Mouse (Mus musculus) v-Abl transformed pro-B cells (cell line): ENCODE measurements at regions not wholly inside any gene's neighbourhood (a gene's known extent, or its start where the extent isn't known, plus 50 kb on each side); places are given as distances from the start of the nearest gene placed in this dataset.

Source experiments
- in situ Hi-C, 2 experiments: fragments of 400-800 bp; cut with MboI; formaldehyde crosslinking; loops; one replicate each; pipeline ENCODE4 v1.15.1; 2025; ENCODE audit not compliant: unreplicated experiment in 2 of 2

DNA sequence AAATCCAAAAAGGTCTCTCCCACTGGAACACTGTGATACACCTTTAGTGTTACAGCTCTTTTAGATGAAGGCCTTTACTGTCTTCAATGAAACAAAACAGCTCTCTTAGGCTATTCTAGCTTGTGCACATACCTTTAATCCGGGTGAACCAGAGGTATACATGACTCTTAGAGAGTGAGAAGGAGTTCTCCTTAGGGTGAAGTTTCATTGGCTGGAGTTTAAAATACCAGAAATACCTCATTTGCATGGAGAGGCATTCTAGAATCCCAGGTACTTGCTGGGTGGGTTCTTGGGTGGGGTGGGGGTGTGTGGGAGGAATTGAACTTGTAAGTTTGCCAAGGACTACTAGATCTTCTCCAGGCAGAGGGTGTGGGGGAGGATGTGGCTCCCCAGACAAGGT, 173.3 kb downstream of the Zfp365 start:
- in situ Hi-C loops = no loop called here

DNA sequence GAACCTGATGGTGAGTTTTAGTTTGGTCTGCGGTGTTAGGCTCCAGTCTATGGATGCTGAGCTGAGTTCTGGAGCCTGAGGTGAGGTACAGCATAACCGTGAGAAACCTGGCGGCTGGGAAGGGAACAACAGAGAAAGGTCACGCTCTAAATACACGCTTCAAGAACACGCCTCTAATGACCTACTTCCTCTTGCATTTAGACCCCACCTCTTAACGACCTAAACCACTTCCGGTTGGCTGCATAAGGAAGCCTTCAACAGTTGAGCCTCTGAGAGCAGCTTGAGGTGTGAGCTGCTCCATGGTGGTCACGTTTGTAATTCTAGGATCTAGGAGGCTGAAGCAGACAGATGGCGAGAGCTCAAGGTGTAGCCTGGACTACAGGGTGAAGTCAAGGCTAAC, 175.8 kb downstream of the Zfp365 start:
- in situ Hi-C loops = no loop called here

DNA sequence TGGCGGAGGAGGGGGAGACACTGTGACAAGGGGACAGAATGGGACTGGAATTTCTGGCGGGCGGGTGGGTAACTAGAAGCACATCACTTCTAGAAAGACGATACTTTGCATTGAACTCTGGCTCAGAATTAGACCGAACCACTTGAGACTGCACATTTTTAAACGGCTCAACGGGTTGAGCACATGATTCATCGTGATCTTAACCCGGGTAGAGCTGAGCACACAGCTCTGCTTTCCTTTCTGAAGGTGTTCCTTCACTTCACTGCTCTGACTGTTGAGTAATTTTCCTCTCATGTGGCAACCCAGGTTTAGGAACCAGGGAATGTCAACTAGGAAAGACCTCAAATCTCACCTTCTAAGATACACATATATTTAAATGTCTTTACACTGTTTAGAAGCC, 180.9 kb downstream of the Zfp365 start:
- in situ Hi-C loops = no loop called here

DNA sequence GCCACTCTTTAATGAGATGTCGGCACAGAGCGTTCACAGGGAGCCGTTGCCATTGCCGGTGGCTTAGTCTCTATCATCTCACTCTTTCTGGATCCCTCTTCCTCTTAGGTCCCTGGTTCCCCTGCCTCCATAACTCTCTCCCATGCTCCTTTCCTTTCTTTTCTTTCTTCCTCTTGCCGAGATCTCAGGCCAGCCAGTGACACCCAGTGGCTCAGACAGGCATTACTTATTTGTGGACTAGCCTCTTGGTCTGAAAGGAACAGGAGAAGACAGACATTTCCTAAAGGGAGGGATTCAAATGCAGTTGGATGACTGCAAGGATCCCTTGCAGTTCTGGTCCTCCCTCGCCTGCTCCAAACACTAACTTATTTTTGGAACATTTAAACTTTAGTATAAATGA, 180.5 kb upstream of the Ado start:
- in situ Hi-C loops = no loop called here

DNA sequence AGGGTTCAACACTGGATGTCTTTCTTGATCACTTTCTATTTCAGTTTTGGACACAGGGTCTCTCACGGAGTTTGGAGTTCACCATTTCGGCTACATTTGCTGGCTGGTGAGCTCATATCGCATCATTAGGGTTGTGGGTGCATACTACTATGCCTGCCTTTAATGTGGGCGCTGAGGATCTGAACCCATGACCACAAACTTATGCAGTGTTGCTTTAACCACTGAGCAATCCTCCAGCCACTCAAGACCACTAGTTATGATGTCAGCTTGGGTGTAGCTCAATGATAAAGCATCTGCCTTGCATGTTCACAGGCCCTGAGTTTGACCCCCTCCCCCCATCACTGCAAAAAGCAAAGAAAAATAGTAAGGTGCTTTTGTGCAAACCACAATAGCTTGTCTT, 178.8 kb upstream of the Ado start:
- in situ Hi-C loops = no loop called here

DNA sequence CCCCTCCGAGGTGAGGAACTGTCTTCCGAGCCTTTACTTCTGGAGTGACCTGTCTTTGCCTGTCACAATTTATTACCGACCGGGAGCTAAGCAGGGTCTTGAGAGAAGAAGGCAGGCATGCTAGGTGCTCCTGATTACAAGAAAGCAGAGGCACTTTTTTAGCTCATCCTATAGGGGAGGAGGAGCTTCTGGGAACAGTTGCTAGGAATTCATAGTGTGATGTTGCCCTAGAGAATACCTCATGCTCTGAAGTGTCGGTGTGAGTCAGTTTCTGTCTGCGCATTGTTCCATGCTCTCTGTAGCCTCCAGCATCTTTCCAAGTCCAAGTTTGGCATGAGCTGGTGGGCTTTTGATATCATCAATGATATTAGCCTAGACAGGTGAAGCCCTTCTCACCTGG, 178.0 kb upstream of the Ado start:
- in situ Hi-C loops = no loop called here

DNA sequence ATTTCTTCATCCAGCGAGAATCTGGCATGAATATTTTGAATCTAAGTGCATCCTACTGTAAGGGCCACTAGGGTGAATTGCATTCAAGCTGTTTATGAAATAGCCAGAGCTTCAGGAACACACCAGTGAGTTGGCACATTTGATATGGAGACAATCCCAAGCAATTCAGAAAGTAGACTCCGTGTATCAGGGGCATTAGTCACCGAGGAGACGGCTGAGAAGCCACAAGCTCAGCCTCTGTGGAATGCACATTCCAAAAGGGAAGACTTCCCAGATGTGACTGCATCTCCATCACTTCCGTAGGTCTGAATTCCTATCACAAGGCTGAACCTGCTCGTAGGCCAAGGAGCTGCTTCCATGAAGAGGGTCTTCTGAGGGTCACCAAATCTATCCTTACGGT, 177.6 kb upstream of the Ado start:
- in situ Hi-C loops = no loop called here

DNA sequence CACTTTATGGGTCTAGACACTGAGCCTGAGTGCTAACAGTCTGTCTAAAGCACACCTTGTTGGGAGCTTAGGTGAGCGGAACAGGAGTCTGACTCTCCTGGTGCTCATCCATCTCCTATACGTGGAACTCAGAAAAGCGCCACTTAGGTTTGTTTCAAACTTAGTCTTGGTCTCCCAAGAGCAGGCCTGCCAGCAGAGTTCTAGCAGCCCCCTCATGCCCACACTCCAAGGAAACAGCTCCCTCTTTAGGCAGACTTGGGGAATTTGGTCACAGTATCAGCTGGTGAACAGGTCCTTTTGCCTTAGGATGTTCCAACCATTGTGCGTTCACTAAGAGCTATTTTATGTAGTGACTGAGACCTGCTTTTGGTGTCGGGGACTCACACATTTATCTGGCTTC, 173.0 kb upstream of the Ado start:
- in situ Hi-C loops = no loop called here

DNA sequence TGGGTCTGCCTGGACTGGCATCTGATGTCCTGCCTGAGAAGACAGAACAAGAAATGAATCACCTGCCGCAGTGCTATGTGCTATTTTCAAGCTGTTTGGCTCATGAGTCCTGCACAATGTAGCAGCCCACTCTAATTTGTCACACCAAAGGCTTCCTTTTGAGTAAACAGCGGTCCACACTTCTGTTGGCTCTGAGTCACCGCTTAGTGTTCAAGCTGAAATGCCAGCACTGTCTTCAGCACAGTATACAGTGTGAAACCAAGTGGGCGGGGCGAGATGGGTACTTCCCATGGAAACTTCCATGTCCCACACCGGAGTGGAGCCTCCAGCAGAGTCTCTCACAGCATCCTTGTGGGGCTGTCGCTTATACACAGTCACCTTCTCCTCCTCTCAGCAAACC, 168.8 kb upstream of the Ado start:
- in situ Hi-C loops = no loop called here

DNA sequence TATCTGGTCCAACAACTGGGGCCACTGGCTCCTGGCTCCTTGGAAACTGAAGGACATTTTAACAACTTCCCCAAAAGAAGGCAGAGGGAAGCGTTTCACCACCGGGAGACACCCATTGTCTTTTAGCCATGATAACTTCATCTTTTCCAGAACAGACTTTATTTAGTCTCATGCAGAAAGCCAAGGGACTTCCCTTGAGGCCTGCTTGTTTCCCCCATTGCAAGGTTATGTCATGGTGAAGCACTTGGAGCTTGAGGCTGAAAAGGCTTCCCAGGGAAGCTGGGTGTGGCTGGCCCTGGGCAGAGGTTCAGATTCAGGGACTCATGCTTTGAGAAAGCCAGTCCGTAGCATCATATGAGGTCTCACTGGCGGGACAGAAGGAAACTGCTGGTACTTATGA, 166.3 kb upstream of the Ado start:
- in situ Hi-C loops = no loop called here

DNA sequence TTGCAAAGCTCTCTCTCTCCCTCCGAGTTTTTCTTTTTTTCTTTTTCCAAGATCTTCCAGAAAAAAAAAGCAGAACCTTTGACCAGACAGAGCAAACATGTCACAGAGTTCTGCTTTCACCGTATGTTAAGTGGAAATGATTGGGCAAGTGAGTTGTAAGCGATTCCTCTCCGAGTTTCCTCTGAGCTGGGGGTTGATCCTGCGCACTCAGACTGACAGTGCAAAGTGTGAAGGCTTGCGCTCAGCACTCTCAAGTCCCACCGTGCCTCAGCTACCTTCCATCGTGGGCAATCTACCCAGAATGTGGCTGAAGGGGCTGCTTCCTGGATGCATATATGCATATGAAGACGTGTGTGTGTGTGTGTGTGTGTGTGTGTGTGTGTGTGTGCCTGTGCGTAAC, 164.3 kb upstream of the Ado start:
- in situ Hi-C loops = no loop called here

DNA sequence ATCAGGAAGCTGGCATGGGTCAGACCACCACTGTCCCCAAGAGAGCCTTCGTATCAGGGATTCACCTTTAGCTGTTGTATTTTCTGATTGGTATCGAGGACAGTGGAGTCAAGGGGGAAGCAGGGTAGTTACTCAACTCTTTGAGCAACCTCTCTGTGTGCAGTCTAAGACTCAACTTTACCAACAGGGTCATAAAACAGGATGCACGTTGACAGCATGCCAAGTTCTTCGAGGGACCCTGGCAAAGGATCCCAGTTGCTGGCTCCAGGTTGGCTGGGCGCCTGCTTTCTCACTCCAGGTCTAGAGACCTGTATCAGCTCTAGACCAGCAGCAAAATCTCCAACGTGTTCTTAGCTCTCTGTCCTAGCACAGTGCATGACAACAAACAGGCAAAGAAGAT, 163.9 kb upstream of the Ado start:
- in situ Hi-C loops = no loop called here

DNA sequence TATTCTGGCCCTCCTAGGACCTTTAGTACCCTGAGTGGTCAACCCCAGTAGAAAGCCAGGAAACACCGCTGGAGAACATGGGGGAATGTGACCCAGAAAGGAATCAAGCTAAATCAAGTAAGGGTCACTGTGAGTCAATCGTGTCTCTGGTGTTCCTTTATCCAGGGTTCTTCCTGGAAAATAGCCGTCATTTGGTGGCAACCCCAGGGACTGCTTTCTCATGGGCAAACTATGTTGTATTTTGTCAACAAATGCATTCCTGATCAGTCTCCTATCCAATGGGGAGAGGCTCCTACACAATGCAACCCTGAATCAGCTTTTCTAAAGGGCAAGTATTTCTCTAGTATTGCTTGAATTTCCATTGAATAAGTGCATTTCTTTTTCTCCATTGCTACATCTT, 163.2 kb upstream of the Ado start:
- in situ Hi-C loops = no loop called here

DNA sequence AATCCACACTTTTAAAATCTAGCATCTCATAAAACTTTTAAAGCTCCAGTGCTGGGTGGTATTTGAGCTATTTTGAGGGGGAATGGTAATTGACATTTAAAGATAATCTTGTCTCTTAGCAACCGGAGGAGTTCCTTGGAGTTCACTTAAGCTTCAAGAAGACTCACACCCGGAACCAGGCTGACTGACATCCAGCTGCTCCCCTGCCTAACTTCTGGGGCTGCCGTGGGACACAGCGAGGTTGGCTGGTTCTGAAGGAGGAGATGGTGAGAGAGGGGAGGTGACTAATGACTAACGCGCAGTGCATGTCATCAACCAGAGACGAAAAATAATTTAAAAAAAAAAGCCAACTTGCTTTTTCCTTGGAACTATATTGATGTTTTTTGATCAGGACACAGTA, 157.7 kb upstream of the Ado start:
- in situ Hi-C loops = no loop called here

DNA sequence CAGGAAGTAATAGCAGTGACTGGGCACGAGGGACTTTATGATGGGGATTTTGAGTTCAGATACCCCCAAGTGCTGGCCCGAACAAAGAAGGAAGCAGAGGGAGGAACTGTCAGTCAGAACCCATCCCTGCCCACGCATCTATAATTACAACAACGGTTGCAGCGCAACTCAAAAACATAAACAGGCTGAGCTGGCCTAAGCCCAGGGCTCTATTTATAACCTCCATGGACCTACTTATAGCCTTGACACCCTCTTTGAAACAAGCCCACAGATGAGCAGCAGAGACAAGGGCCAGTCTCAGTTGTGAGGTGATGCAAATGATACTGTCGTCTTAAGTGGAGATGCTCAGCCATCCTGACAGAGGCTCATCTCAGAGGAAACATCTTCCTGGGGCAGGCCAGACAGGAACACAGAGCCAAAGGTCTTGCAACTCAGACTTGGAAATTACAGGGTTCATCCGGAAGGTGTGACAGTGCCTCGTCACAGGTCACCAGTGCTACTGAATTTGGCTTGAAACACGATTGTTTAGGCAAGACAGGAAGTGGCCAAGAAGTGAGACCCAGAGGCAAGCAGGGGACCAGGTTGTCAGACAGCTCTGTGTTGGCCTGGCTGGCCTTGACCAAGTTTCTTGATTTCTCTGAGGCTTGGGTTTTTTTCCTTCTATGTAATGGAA, 154.2 kb upstream of the Ado start:
- in situ Hi-C loops = no loop called here

DNA sequence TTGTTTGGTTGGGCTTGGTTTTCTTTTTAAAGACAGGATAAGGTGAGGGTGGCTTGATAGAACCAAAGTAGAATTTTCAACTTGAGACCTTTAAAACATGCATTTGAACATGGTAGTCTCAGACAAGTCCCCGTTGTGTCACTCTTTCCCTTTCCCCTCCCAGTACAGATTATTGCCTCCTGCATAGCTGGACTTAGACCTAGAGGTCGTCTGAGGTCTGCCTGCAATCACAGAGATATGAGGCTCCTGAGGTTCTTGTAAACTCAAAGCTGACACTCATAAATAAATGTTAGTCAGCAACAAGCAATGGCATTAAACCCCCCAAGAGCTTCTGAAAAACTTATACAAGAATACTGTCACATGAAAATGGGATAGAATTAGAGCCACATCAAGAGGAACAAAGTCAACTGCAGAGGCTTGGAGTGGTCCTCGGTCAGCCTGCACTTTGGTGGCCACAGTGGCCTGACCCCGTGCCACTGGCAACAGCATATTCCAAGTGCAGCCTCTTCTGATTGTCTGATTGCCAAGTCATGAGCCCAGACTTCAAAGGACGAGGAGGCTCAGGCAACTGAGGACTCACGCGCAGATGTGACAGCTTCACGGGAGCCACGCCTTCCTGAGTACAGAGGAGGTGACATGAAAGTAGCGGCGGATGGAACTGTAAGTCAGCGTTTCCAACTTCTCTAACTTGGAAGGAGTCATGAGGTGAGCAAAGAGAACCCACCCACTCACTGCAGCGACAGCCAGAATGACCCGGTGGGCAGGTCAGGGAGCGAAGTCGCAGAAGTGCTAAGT, 148.8 kb upstream of the Ado start:
- in situ Hi-C loops = no loop called here

DNA sequence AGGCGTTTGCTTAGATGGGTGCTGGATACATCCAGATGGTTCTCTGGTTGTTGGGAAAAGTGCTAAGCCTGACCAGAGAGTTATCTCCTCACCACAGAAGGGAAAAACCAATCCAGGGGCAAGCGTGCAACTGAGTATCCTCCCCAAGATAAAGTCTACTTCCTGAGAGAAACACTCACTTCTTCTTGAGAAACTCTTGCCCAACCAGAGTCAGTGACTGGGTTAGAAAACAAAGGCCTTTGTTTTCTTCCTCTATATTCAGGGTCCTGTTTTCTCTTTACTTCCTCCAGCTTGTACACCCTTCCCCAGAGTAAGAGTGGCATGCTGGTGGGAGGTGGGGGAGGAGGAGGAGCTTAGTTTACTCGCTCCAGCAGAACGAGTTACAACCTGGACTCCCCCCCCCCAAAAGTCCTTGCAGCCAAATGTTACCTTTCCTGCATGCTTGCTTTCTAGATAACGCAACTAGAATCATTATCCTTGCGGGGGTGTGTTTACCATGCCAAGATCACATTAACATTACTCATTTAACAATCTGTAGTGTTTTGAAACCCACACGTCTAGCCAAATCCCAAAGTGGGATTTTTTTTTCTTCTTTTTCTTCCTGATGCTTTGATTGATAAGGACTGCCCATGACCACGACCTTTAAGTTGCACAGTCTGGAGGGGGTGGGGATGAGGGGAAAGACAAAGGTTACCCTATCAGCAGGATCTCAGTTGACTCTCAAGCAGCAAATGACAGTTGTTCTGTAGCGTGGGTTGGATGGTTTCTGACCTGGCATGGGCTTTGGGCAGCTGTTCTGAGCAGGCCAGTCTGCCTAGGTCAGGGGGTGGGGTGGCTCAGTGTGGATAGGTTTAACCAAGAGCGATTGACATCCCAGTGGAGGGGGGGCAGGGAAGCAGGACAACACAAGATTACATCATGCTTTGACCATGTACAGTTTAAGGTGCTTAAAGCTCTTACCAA, 147.4 kb upstream of the Ado start:
- in situ Hi-C loops = no loop called here

DNA sequence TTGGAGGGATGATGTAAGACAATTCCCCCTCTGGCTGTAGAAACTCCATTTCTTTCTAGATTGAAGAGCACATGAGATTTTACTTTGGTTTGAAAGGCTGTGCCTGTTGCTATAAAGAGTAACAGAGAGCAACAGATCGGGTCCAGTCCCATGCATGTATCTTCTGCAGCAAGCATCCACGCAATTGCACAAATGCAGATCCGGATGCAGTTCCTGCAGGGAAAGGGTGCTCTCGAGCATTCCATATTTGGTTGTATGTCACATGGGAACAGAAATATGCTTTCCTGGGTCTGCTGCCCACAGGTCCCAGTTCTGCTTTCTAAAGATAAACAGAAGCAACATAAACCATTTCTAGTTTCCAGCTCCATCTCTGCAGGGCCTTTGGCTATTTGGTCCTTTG, 146.0 kb upstream of the Ado start:
- in situ Hi-C loops = no loop called here

DNA sequence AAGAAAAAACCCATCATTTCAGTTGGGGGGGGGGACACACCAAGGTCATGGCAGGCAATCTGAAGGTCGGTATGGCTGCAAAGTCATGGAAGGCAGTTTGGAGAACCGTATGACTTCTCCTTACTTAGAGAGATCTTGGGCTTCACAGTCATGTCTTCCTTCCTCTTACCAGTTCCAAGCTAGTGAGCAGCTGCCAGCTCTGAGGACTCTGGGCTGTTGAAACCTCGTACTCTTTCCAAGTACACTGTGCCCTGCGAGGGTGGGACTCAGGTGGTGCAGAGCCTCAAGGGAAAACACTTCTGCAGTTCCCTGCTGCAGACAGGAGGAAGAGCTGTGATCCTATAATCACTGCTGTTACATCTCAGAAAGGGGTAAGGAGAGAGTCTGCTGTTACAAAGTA, 144.8 kb upstream of the Ado start:
- in situ Hi-C loops = no loop called here

DNA sequence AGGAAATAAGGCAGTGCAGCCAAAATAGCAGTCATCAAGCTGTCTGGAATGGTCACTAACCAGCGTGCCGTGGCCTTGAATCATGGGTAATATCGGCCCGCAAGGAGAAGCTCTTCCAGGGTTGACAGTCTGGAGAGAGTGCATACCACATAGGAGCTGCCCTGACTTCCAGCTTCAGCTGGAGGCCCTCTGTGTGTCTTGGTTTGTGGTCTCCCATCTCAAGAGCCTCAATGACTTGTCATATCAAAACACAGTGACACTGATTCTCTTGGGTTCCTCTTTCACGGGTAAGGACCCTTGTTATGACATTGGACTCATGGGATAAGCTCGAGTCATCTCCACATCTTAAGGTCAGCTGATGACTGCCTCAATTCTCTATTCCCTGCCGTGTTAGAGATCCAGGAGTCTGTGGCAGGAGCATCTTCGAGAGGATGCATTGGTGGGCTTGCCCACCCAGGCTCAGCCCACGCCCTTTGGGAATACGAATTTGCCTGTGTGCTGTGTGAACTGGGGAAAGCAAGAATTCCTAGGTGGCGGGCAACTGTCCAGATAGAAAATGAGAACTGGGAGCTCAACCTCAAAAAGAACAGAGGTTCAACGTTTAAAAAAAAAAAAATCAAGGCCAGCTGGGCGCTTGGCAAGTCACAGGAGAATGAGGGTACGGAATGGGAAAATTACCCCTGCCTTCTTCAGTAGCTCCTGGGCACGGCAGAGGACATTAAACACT, 141.4 kb upstream of the Ado start:
- in situ Hi-C loops = no loop called here

DNA sequence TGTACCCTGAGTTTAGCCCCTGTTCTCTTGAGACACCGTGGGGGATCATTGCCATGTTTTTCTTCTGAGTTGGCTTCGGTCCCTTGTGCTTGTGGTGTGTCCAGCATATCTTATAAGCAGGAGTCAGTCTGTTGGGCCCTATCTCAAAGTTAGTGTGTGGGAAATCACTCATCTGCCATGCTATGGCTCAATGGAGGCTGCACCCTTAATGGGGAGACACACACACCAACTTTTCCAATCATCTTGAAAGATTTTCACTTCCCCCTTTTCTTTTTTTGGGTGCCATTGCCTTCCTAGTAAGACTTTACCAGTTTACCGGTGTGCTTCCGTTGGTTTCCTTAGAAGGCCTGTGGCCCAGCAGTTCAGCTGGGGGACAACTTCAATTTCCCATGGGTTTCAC, 130.6 kb upstream of the Ado start:
- in situ Hi-C loops = no loop called here
